Mouse (Mus musculus) stomach, embryonic 16.5 days (tissue): ENCODE results near the gene Zfp523. TPM values are rescaled to one million over a fixed set of nuclear protein-coding genes. Genes with fewer than 3 reads are reported as not detected.
A peak's percentile ranks its signal among the peaks of the same experiment; 100 is the strongest.

Experiments
- ATAC-seq: fragments of 200-750 bp; cut with Nextera tagmentation; 2 replicates; pipeline ENCODE4 v1.8.0; 2017; ENCODE audit warnings: moderate number of reproducible peaks, moderate TSS enrichment; ENCODE audit not compliant: insufficient read depth, low FRiP score
- H3K27ac ChIP-seq: fragments of 300-500 bp; sonication (generic); 2 replicates; pipeline ENCODE4 v1.5.1; 2014; ENCODE audit warnings: low read length
- H3K27me3 ChIP-seq: fragments of 300-500 bp; sonication (generic); 2 replicates; pipeline ENCODE4 v1.6.1; 2014; ENCODE audit warnings: low read length, control low read depth, mixed read lengths; ENCODE audit not compliant: control insufficient read depth, insufficient read depth
- H3K36me3 ChIP-seq: fragments of 300-500 bp; sonication (generic); 2 replicates; pipeline ENCODE4 v1.6.1; 2014; ENCODE audit warnings: low read length; ENCODE audit not compliant: control insufficient read depth, insufficient read depth
- H3K4me1 ChIP-seq: fragments of 300-500 bp; sonication (generic); 2 replicates; pipeline ENCODE4 v1.6.1; 2014; ENCODE audit warnings: low read length, control low read depth, mixed read lengths; ENCODE audit not compliant: control insufficient read depth, insufficient read depth
- H3K4me2 ChIP-seq: fragments of 300-500 bp; sonication (generic); 2 replicates; pipeline ENCODE4 v1.6.1; 2014; ENCODE audit warnings: low read depth, low read length, mixed read lengths
- H3K4me3 ChIP-seq: fragments of 300-500 bp; sonication (generic); replicated peaks from 2 replicates; pipeline ENCODE4 v1.5.1; 2014; ENCODE audit warnings: mild to moderate bottlenecking, low read length
- H3K9ac ChIP-seq: fragments of 300-500 bp; sonication (generic); 2 replicates; pipeline ENCODE4 v1.6.1; 2014; ENCODE audit warnings: low read length
- H3K9me3 ChIP-seq: fragments of 300-500 bp; sonication (generic); replicated peaks from 2 replicates; pipeline ENCODE4 v1.6.1; 2016; ENCODE audit warnings: low read length, control low read depth; ENCODE audit not compliant: control insufficient read depth
- WGBS: fragments of 180-500 bp; shearing (Covaris S2); extraction: QIAGEN DNeasy Blood & Tissue Kit; methylation state at CpG from one replicate; pipeline ENCODE4 v1.1.7; 2014; 5-methylcytosine and 5-hydroxymethylcytosine counted together
- polyA plus RNA-seq: library from polyadenylated mRNA; unstranded; fragments of >200 nt; fragmentation: Nextera tagmentation; extraction: Ambion mirVana; gene quantifications from 2 replicates; pipeline ENCODE4 v1.2.1, GENCODE M21; 2015

The Zfp523 gene
- polyA plus RNA-seq, 1 experiment from 2014 or later, result 27.5 TPM

DNA sequence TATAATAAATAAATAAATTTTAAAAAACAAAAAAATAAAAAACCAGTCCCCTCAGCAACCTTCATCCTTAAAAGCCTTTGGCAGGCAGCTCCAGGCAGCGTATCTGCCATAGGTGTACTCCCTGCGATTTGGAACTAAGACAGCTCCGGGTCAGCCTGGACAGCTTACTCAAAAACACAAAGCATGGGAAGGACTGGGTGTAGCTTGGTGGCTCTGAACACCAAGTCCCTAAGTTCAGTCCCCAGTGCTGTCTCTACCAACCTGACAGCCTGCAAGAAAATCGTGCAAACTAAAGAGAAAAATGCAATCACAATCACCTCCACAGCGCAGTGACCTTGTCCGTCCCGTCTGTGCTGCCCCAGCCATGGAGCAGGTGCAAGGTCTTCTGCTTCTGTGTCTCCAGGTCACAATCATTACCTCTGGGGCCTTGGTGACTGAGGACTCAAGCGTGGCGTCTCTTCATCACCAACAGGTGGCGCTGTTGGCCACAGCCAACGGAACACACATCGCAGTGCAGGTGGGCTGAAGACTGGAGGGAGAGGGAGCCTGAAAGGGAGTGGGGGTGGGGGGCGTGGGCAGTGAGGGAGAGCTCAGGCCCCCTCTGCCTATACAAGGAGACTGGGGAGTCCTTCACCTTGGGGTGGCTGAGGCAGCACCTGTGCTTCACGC, 27.3 kb downstream of the Zfp523 start:
- Histone ChIP-seq H3K4me2 (no peak overlapping the region), H3K36me3 (peaks cover 11% of the 10 kb centered on the region), H3K27me3 (no peaks in the 10 kb centered on the region), H3K9ac (no peak overlapping the region), H3K27ac (no peak overlapping the region), H3K4me1 (peaks cover 11% of the 10 kb centered on the region), H3K4me3 (no peak overlapping the region), H3K9me3 (no peaks in the 10 kb centered on the region)
- ATAC-seq, result no peak
- WGBS, result 40% methylated on average over 14 of the region's 14 CpGs

GRCm38 (mm10) chr17:28205443-28205842, 28.5 kb downstream of the Zfp523 start:
- Histone ChIP-seq H3K9ac (no peak overlapping the region), H3K4me1 (peaks cover 11% of the 10 kb centered on the region), H3K27me3 (no peaks in the 10 kb centered on the region), H3K36me3 (peaks cover 4% of the 10 kb centered on the region; the same call in 1 of the 2 replicates), H3K4me3 (no peak overlapping the region), H3K27ac (no peak overlapping the region), H3K9me3 (no peaks in the 10 kb centered on the region), H3K4me2 (no peak overlapping the region)
- no peak for ATAC-seq
- WGBS, result 85% methylated on average over 8 of the region's 8 CpGs

DNA sequence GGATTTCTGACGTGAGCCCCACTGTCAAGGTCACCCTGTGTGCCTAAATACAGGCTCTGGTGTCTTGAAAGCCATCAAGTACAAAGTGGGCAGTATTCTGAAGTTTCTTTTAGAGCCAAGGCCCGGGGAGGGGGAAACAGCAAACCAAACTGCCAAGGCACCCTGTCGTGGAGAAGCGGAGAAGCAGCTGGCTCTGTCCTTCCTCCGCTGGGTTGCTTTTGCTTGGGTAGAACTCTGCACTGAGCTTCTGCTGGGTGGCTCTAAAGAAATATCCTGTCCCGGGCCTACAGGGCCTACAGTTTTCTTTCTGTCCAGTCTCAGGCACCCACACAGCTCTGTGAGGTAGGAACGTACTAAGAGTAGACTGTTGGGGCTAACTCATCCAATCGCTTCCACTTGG, 30.2 kb downstream of the Zfp523 start:
- peak overlapping the region; percentile 82 for H3K27ac ChIP-seq
- H3K27me3 ChIP-seq, result no peaks in the 10 kb centered on the region
- H3K4me3 ChIP-seq, result no peak overlapping the region
- H3K4me2 ChIP-seq, result peak overlapping the region; percentile 69; the same call in 1 of the 2 replicates
- 68% methylated on average over 8 of the region's 8 CpGs for WGBS
- peak overlapping the region; percentile 75 for H3K9ac ChIP-seq
- ATAC-seq, result no peak
- no peaks in the 10 kb centered on the region for H3K9me3 ChIP-seq
- 0 out of 2 replicates have a peak, but pooled peaks cover 3% of the 10 kb centered on the region for H3K36me3 ChIP-seq
- peaks cover 11% of the 10 kb centered on the region for H3K4me1 ChIP-seq

DNA sequence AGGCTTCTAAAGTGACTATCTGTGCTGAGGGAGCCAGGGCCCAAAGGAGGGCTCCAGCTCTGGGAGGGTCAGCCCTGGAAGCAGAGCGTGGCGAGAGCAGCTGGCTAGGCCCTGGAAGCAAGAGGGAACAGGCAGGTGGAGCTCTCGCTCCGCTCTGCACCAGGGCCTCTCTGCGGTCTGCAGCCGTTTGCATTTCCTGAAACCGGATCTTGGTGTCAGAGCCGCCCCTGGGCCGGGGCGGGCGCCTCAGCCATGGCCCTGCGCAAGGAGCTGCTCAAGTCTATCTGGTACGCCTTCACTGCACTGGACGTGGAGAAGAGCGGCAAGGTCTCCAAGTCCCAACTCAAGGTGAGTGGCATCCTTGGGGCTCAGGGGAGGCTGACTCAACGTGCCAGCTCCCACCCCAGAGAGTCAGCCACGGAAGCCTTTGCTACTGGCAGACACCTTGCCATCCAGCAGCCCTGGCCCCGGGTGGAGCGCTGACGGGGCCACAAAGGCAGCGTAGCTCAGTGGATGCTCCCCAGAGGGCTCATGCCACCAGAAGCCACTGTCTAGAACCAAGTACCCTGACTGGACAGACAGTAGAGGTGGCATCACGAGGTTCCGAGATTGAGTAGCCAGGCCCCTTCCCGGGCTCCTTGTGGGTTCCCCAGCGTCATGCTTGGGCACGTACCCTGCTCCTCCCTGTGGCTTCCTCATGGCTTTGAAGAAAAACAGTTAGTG, 30.8 kb downstream of the Zfp523 start, which contains the start of gene Def6:
Def6 (plus strand) TSS at position 188 of the 723 bp plus-strand sequence.
- H3K4me1 ChIP-seq, result peaks cover 18% of the 10 kb centered on the region
- H3K27me3 ChIP-seq, result no peaks in the 10 kb centered on the region
- H3K4me2 ChIP-seq, result peak within 1 kb of the TSS; percentile 69
- ATAC-seq, result peak; percentile 93
- 0 out of 2 replicates have a peak, but pooled peaks cover 3% of the 10 kb centered on the region for H3K36me3 ChIP-seq
- WGBS, result 16% methylated on average over 26 of the region's 26 CpGs
- H3K27ac ChIP-seq, result peak within 1 kb of the TSS; percentile 82
- no peaks in the 10 kb centered on the region for H3K9me3 ChIP-seq
- peak within 1 kb of the TSS; percentile 42 for H3K4me3 ChIP-seq
- peak within 1 kb of the TSS; percentile 75 for H3K9ac ChIP-seq

DNA sequence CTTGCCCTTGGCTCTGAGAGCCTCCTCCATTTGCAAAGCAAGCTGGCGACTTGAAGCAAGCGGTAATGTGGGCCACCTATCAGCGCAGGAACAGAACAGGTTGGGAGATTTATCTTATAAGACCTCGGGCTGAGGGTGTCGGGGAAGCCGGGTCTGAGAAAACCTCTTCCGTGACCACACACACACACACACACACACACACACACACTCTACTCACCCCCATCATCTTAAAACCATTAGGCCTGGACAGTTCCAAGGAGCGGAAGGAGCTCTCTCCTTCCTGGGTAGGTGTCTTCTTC, 31.3 kb downstream of the Zfp523 start:
- H3K4me3 ChIP-seq, result peak overlapping the region; percentile 42
- no peaks in the 10 kb centered on the region for H3K27me3 ChIP-seq
- no peaks in the 10 kb centered on the region for H3K9me3 ChIP-seq
- H3K27ac ChIP-seq, result peak overlapping the region; percentile 82; the same call in 1 of the 2 replicates
- 0 out of 2 replicates have a peak, but pooled peaks cover 3% of the 10 kb centered on the region for H3K36me3 ChIP-seq
- ATAC-seq, result no peak
- H3K4me1 ChIP-seq, result peaks cover 19% of the 10 kb centered on the region
- WGBS, result 67% methylated on average over 8 of the region's 8 CpGs
- H3K4me2 ChIP-seq, result peak overlapping the region; percentile 69
- peak overlapping the region; percentile 75 for H3K9ac ChIP-seq

- Histone ChIP-seq H3K36me3 (0 out of 2 replicates have a peak, but pooled peaks cover 3% of the 10 kb centered on the region), H3K27ac (no peak overlapping the region), H3K4me1 (peaks cover 19% of the 10 kb centered on the region), H3K4me3 (no peak overlapping the region), H3K9ac (no peak overlapping the region), H3K27me3 (no peaks in the 10 kb centered on the region), H3K4me2 (no peak overlapping the region), H3K9me3 (no peaks in the 10 kb centered on the region)
- no peak for ATAC-seq
- WGBS, result 58% methylated on average over 4 of the region's 4 CpGs
These were observed 32.7 kb downstream of the Zfp523 start for GRCm38 (mm10) chr17:28209457-28210110.

DNA sequence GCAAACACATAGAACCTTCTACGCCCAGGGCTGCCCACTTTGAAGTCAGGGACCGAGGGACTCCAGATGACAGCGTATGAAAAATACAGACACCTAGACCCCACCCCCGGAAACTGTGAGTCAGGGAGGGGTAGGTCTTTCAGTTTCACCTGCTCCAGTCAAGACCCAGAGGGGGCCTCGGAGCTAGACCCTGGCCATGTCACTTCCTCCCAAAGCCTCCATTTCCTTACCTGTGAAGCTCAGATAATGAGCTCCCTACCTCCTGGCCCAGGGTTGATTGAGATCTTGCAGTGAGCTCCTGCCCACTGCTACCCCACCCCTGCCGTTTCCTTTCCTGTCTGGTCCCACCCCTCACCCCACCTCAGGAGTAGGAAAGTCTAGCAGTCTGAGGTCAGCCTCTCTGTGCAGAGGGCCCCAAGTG, 35.0 kb downstream of the Zfp523 start:
- Histone ChIP-seq H3K4me1 (peaks cover 19% of the 10 kb centered on the region), H3K27ac (peak overlapping the region; percentile 34; the same call in 1 of the 2 replicates), H3K36me3 (no peaks in the 10 kb centered on the region), H3K4me2 (no peak overlapping the region), H3K27me3 (no peaks in the 10 kb centered on the region), H3K4me3 (no peak overlapping the region), H3K9me3 (no peaks in the 10 kb centered on the region), H3K9ac (no peak overlapping the region)
- 57% methylated on average over 6 of the region's 6 CpGs for WGBS
- no peak for ATAC-seq

DNA sequence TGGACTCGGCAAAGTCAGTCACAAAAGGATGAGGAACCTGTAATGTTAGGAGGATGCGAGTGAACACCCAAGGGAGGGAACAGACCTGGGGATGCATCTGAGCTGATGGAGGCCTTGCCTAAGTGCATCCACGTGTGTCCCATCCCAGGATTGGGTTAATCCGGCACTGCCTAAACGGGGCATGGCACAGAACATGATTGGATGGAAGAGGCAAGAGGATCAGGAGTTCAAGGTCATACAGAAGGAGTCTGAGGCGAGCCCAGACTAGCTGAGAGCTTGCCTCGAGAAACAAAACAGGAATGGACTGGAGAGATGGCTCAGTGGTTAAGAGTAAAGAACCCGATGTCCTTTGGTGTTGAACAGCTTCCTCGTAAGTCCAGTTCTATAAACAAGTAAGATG, 35.5 kb downstream of the Zfp523 start:
- Histone ChIP-seq H3K27ac (peak overlapping the region; percentile 34; the same call in 1 of the 2 replicates), H3K9me3 (no peaks in the 10 kb centered on the region), H3K4me3 (no peak overlapping the region), H3K27me3 (no peaks in the 10 kb centered on the region), H3K4me2 (no peak overlapping the region), H3K9ac (0 out of 2 replicates have a peak overlapping the region, but pooled peaks have one; percentile 47), H3K36me3 (no peaks in the 10 kb centered on the region), H3K4me1 (peaks cover 15% of the 10 kb centered on the region)
- 50% methylated on average over 9 of the region's 9 CpGs for WGBS
- no peak for ATAC-seq

- H3K4me2 ChIP-seq, result no peak overlapping the region
- H3K4me1 ChIP-seq, result peaks cover 15% of the 10 kb centered on the region; the same call in 1 of the 2 replicates
- no peak overlapping the region for H3K4me3 ChIP-seq
- H3K9ac ChIP-seq, result no peak overlapping the region
- no peak; the same call in 1 of the 2 replicates for ATAC-seq
- no peaks in the 10 kb centered on the region for H3K9me3 ChIP-seq
- no peaks in the 10 kb centered on the region for H3K27me3 ChIP-seq
- WGBS, result 25% methylated on average over 4 of the region's 4 CpGs
- H3K27ac ChIP-seq, result no peak overlapping the region
- H3K36me3 ChIP-seq, result no peaks in the 10 kb centered on the region
These were observed 36.3 kb downstream of the Zfp523 start for GRCm38 (mm10) chr17:28213236-28213635.
